Mouse (Mus musculus): Measurements from ENCODE around the gene Gpx5. TPM values are rescaled to one million over a fixed set of nuclear protein-coding genes. Genes with fewer than 3 reads are reported as not detected.

Gpx5 gene
- total RNA-seq (2021), result not detected

DNA sequence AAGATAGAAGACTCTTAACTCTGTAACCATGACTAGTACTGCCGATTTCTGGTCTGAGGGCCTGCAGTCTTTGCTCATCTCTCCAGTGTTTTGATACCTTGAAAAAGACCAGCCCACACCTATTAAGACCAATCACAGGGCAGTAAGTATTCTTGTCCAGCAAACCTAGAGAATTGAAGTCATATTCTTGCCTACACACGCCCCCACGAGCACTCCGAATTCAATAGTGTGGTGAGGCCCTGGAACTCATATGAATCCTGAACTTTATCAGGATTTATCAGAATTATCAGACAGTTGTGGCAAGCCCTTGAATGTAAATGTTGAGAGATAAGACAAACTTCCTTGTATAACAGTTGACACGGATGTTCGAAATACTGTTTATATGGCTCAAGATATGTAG, at the start of gene Gpx5:
Gpx5 (minus strand) TSS at position 101 of the 400 bp plus-strand sequence.
- DNase-seq, result no peak

DNA sequence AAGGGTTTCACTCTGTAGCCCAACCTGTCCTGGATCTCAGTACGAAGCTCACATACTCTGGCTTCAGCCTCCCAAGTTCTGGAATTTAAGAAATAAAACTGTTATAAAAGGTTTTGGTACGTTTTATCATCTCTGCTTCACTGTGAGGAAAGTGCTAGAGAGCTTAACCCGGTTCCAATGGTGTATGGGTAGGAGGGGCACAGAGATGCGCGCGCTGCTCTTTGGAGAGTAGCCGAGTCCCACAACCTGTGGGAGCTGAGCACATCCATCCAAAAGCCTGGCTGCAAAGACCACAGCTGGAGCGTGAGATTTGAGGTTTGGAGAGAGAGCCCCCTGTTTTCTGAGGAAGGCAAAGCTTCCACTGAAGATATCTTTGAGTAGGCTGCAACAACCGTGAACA, 34.9 kb upstream of the Gpx5 start:
- DNase-seq, result no peak

DNA sequence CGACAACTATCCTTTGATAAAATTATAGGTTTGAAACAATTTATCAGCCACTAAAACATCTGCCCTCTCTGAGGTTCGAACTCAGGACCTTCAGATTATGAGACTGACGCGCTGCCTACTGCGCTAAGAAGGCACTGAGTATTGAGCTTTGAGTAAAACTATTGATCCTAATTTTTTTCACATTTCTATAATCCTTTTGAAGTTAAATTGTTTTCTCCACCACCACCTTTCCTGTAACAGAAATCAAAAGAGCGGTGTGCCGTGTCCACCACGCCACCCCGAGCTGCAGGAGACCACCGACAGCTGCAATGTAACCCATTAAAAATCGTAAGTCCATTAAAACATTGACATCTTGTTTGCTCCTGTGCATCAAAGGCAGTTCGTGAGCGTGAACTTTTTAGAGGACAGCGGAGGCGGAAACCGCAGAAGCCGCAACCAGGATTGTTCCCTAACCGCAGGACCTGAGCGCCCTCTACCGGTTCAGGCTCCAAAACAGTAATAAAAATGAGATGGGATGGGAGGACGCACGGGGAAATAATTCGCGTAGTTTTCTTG, 34.2 kb upstream of the Gpx5 start:
- peak; percentile 79 to 80 for DNase-seq

DNA sequence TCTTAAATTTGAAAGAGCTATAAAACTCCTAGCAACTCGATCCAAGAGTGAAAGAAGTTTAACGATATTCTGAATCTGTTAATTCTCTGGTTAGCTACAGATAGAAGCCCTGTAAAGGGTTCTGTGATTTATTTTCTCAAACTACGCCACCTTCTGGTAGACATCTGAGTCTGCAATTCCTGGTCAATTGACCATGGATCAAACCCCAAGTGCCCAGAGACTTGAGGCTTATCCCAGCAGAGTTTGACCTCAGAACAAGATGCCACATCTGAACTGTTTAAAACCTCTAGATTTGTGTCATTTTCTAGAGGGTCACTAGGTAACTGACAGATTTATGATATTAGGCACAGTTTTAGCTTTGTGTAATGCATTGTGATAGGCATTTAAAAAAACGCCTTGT, 33.7 kb upstream of the Gpx5 start:
- no peak for DNase-seq

DNA sequence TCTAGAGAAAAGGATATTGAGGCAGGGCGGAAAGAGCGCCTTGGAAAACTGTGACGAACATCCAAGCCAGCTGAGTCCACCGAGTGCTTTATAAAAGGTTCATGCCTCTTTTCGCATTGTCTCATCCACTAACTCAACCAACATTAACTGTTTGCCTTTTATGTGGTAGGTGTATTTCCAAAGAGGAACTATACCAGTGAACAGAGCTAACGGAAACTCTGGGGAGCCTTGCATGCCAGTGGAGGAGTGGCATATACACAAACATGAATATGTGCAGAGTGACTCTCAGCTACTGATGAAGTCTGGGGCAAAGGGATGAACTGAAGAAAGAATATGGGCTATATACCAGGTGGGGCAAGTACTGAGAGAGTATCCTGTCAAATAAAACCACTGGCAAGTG, 30.9 kb upstream of the Gpx5 start:
- no peak for DNase-seq

DNA sequence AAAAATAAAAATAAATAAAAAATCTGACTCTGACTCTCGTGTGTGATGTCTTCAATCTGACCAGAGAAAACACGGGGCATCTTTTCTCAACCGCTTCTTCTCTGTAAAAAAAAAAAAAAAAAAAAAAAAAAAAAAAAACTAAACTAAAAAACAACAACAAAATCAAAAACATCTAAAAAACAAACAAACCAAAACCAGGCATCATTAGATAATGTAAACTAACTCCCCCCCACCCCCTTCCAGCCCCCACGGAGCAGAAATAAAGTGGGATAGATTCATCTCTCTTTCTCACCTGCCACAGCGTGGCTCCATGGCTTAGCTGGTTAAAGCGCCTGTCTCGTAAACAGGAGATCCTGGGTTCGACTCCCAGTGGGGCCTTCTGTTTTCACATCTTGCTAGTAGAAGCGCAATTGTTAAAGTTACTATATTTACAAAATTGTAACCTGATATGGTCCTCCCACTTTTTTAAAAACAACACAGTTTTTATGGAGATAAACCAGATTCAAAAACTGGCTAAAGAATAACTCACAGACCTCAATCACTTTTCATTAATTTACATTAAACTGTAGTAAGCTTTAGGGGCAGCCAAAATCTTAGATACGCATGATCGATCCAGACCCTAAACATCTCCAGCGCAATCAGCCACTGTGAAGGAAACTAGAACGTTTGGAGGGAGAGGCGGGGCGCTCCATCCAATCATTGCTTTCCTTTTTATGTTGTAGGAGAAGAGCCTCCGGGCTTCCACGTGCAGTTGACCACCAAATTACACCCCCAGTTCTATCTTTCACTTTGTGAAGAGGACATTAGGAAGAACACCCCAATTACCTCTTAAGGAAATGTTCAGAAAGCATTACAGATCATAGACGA, 30.2 kb upstream of the Gpx5 start:
- peak; percentile 71 to 73 for DNase-seq

DNA sequence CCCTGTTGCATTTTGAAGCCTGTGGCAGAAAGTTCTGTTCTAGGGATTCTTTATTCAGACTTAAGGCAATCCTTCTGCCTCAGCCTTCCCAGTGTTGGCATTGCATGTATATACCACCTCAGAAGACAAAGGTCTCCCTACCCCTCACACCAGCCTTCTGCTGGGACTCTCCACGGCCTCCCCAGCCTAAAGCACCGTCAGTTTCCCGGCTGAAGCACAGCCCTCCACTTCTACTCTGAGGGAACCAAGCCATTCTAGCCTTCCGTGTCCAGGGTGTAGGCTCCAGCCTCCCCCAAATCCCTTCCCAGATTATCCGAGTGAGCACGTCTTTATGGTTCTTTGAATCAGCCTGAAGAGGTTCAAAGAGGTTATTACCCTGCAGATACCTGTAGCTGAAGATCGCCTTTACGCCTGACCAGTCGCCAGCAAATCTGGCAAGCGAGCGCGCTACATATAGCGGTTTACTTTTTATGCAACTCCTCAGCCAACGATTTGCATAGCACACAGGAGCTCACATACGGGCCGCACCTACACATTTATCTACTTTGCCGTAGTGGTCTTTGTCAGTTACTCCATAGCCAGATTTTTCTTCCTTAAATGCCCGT, 29.5 kb upstream of the Gpx5 start:
- DNase-seq, result peak; percentile 18 to 19

DNA sequence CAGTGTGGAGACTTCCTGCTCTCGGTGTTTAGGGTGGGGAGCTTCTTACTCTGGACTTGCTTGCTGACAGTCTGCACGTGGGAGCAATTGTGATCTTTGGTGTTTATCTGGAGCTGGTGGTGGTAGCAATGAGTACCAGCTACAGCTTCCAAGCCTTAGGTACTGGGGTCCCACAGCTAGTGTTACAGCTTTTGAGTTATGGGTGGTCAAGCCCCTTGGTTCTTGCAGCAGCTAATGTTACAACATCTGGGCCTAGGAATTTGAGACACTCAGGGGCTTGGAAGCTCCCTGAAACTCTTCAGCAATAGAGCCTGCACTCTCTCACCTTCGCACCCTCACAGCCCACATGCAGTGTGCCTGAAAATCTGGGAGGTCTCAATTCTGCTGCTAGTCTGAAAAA, 27.7 kb upstream of the Gpx5 start:
- DNase-seq, result no peak

DNA sequence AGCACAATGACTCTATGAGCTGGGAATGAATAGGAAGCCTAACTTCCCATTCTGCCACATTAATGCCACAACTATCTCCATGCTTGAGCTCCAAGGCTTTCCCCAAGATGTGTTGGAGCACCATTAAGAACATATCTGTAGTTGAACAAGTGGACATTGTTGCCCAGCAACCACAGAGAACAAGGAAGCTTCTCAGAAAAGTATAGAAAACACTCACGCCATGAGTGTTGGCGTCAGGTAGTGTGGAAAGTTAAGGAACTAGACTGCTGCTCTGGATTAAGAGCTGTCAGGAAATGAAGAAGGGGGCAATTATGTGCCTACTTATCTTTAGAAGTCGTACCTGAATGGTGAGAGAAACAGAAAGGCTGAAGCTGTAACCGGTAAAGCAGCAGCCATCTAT, 21.4 kb upstream of the Gpx5 start:
- no peak for DNase-seq

DNA sequence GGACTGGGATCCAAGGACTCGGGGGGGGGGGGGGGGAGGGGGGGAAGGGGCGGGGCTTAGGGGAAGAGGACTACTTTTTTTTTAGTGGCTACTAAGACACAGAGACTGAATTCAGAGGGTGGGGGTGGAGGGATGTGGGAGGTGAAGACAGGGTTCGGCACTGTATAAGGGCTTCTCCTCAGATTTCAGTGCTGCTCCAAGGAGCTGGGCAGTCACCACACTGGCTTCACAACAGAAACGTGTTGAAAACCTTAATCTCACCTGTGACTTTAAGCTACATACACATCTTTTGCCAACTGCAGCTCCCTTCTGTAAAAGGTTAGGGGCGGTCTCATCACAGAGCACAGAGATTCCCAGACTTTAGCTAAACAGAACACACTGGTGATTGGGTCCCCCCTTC, 20.3 kb upstream of the Gpx5 start:
- no peak for DNase-seq

DNA sequence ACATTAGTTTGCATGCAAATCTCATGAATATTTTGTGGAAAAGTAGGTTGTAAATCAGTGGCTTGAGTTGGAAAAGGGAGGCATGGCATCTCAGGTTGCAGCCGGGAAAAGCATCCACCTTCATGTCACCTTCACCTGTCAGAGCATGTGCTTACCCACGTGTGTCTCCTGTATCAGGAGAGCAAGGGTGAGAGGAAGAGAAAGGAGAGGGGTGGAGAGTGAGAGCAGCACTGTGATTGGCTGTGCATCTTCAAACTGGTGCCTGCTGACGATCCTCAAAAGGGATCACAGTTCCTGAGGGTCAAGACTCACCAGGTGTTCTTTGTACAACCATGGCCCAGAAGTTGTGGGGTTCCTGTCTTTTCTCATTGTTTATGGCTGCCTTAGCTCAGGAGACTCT, 19.4 kb upstream of the Gpx5 start, which contains the start of gene Gpx6:
Gpx6 (plus strand) TSS at position 200 of the 400 bp plus-strand sequence.
- no peak for DNase-seq

DNA sequence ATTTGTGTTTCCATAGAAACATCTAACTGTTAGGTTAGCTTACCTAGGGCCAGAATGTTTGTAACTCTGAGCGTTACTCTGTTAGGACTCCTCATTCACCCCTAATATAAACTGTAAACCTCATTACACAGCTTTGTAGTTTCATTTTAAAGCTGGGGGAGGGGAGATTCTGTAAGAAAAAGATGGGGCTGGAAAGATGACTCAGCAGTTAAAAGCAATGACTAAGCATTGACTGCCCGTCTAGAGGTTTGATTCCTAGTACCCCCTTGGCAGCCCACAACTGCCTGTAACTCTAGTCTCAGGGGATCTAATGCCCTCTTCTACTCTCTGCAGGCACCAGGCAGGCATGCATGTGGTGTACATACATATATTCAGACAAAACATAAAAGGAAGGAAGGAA, 17.3 kb upstream of the Gpx5 start:
- no peak for DNase-seq

DNA sequence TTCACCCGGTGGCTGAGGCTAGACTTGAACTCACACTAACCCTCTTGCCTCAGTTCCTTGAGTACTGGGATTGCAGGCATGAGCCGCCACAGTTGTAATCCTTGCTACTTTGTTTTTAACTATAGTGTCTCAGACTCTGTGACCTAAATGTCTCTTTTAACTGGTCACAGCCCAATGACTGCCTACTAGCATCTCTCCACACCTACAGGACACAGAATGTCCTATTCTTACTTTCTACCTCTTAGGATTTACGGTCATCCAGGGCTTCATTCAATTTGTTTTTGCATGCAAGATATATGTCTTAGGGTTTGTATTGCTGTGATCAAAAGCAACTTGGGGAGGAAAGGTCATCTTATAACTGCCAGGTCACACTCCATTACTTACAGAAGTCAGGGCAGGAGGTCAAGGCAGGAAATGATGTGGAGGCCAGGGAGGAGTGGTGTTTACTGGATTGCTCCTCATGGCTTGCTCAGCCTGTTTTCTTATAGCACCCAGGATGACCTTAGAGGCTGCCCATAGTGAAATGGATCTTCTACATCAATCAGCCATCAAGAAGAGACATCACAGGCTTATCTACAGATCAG, 12.0 kb upstream of the Gpx5 start:
- DNase-seq, result no peak

DNA sequence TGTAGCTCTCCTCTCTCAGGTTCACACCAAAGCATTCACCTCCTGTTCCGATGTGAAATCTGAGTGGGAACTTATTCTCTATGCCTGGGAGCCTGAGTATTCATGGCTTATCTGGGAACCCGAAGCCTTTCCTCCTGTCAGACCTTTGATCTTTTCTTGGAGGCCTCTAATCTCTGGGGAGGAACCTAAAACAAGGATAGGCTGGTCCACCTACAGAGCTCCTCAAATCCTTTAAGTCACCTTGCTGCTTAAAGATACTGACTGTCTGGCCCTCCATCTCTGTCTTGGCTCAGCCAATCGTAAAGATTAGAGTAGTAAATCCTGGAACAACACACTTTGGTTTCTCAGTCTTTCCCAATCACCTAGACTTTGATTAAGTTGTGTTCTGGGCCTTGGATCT, 6.0 kb upstream of the Gpx5 start:
- no peak for DNase-seq

DNA sequence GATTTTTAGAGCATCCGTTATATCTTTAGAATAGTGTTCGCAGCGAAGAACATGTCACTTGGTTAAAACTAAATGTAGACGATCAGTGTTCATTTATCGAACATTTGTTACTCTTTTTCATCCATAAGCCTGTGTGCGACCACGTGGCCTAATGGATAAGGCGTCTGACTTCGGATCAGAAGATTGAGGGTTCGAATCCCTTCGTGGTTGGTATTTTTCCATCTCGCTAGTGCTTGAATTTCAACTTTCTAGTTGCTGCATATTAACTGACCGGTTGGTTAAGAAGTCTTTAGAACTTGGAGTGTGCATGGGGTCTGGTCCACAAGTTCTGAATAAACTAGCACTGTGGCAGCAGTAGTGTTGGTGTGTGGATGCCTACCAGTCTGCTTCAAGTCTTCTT, 13.0 kb downstream of the Gpx5 start:
- peak; percentile 67 to 87 for DNase-seq

DNA sequence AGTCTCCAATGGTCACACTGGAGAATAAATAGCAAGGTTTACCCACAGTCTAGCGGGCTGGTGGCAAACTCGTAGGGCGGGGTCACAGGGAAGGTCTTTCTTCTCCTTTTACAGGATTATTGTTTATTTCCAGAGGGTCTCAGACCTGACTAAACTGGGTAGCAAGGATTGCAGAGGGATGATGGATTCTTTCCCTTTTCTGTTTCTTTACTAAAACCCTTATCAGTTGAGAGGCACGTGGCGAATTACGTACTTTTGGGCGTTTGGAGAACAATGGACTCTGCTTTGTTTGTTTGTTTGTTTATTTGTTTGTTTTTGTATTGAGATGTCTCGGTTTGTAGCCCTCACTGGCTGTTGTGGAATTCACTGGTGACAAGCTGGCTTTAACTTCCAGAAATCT, 13.5 kb downstream of the Gpx5 start:
- DNase-seq, result no peak

DNA sequence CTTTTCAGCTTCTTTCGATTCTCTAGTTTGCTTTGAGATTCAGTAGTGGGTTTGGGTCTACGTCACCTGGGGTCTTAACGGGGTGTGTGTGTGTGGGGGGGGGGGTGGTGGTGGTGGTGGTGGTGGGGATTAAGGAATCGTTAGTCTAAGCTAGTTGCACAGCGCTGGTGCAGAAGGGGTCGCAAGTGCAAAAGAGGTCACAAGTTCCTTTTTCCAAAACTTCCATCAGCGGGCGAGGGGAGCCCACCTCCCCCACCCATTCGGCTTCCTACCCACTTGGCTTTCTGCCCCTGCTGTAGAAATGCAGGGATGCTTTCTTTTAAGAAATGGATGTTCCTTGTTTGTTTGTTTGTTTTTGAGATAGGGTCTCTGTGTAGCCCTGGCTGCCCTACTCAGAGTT, 16.0 kb downstream of the Gpx5 start:
- DNase-seq, result no peak

DNA sequence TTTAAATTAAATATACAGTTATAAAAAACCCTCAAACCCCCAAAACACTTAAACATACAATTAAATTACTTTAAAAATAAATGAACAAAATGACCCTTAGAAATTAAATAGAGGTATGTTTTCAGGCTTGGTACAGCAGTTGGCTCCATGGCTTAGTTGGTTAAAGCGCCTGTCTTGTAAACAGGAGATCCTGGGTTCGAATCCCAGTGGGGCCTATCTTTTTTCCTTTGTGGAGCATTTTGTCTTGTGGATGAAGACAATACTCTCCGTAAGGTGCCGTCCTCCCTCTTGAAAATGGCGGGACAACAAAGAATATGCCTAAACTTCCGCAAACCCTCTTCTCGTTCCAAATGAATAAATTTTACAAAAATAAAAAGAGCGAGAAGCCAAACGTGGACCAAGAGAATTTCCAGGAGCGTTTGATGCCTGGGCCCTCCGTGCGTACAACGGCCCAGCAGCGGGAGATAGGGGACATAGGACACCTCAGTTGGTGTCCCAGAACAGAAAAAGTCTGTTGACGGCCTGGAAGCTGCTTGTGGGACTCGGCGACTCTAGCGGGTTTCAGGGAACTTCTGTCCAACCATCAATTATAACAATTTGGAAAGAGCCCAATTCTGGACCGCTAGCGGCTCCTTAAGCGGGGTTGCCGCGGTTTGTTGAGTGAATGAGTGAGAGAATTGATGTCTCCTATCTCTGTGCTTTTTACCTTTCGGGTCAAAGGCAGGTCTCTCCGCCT, 16.5 kb downstream of the Gpx5 start:
- DNase-seq, result peak; percentile 71 to 85

DNA sequence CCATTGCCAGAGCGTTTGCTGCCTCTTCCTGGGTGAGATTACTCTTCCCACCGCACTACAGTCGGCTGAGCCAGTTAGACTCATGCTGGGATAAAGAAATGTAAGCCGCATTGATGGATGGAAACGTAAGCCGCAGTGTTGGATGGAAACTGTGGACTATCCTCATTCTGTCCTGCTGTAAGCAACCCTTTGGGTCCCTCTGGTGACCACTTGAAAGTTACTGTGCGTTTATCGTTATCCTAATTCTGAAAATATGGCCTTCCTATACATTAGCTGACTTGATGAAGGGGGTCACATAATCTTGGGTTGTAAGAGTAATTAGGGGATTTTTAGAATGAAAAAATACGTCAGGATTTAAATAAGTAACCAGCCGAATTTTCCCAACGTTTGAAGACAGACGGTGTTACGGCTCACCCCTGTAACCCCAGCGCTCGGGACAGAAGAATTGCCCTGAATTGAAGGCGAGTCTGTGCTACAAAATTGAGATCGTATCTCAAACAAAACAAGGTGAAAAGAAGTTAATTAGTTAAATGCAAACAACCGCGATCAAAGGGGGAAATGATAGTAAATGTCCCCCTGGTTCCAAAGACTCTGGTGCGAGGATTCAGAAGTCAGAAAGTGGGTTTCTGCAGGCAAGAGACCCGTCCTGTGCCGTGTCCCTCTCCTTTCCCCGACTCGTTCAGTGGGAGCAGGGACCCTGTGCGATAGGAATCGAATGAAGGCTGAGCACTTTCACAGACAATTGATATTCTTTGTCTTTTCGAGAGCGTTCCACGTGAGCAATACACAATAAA, 17.3 kb downstream of the Gpx5 start:
- peak; percentile 29 to 45 for DNase-seq

DNA sequence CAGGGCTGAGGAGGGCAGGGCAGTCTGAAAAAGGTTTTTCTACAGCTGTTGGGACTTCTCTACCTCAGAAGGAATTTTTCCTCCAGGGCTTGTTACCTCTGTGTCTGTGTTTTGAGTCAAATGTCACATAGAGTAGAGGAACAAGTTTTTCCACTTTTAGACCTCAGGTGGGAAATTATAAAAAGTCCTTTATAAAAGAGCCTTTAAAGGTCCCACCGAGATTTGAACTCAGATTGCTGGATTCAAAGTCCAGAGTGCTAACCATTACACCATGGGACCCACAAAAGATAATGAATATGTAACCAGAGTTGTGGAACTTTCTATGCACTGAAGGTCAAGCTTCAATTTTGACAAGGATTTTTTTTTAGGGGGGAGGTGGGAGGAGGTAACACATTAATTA, 24.3 kb downstream of the Gpx5 start:
- DNase-seq, result no peak

DNA sequence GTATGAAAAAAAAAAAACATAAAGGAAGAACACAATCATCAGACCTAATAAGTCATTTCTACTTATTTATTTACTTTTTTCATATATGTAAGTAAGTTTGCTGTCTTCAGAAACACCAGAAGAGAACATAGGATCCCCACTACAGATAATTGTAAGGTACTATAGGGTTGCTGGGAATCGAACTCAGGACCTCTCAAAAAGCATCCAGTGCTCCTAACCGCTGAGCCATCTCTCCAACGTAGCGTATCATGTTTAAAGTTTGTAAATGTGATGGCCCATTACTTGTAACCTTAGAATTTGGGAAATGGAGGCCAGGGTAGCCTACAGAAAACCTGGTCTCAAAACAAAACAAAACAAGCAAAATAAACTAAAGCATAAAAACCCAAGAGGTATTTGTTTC, 25.0 kb downstream of the Gpx5 start:
- DNase-seq, result no peak

DNA sequence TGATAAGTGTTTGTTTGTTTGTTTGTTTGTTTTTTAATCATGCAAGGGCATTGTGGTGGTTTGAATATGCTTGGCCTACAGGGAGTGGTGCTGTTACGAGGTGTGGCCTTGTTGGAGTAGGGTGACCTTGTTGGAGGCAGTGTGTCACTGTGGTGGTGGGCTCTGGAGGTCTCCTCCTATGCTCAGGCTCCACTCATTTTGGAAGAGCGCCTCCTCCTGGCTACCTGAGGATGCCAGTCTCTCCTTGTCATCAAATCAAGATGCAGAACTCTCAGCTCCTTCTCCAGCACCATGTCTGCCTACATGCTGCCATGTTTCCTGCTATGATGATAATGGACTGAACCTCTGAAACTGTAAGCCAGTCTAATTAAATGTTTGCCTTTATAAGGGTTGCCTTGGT, 26.8 kb downstream of the Gpx5 start:
- no peak for DNase-seq
